Mouse (Mus musculus) small intestine, adult 2 months (tissue): Measurements from ENCODE around the gene Exoc3l2. TPM values are rescaled to one million over a fixed set of nuclear protein-coding genes. Genes with fewer than 3 reads are reported as not detected.

ENCODE experiments used
- H3K27ac ChIP-seq: fragments of 200-500 bp; 2 replicates; pipeline ENCODE4 v1.5.1; 2012; ENCODE audit warnings: low read depth, low read length, control low read depth, inconsistent platforms; ENCODE audit not compliant: insufficient read depth
- H3K27me3 ChIP-seq: fragments of 200-500 bp; 2 replicates; pipeline ENCODE4 v1.6.1; 2012; ENCODE audit warnings: mild to moderate bottlenecking, moderate library complexity, low read length, inconsistent platforms; ENCODE audit not compliant: control insufficient read depth, insufficient read depth
- H3K36me3 ChIP-seq: fragments of 200-500 bp; 2 replicates; pipeline ENCODE4 v1.6.1; 2012; ENCODE audit warnings: mild to moderate bottlenecking, low read length, control low read depth, inconsistent platforms; ENCODE audit not compliant: control insufficient read depth, insufficient read depth
- H3K4me1 ChIP-seq: fragments of 200-500 bp; 2 replicates; pipeline ENCODE4 v1.6.1; 2012; ENCODE audit warnings: low read length, inconsistent platforms, mixed read lengths; ENCODE audit not compliant: control insufficient read depth, insufficient read depth, insufficient read length
- H3K4me3 ChIP-seq: fragments of 200-500 bp; 2 replicates; pipeline ENCODE4 v1.5.1; 2012; ENCODE audit warnings: low read depth, mild to moderate bottlenecking, control low read depth, inconsistent platforms, low read length, moderate library complexity
- CTCF ChIP-seq: fragments of 200-500 bp; IDR thresholded peaks from 2 replicates; pipeline ENCODE4 v1.5.1; 2012; ENCODE audit warnings: low read depth, mild to moderate bottlenecking, control low read depth, inconsistent platforms, low read length, moderate library complexity, mixed read lengths; ENCODE audit not compliant: insufficient replicate concordance, insufficient read length; ENCODE audit errors: extremely low read depth
- POLR2A ChIP-seq: fragments of 200-500 bp; IDR thresholded peaks from 2 replicates; pipeline ENCODE4 v1.6.1; 2012; ENCODE audit warnings: low read depth, mild to moderate bottlenecking, control low read depth, inconsistent platforms, low read length, moderate library complexity
- WGBS: fragments of 180-500 bp; shearing (Covaris S2); methylation state at CpG from one replicate; pipeline ENCODE4 v1.1.7; 2018; 5-methylcytosine and 5-hydroxymethylcytosine counted together
- polyA plus RNA-seq: library from polyadenylated mRNA; depleted of rRNA; stranded (reverse); fragments of >200 nt; gene quantifications from 2 replicates; pipeline ENCODE4 v1.2.3, GENCODE M21; 2012; rRNA removed

The Exoc3l2 gene
- 6.5 and 12.0 TPM in 2 replicates for polyA plus RNA-seq

GRCm38 (mm10) chr7:19462884-19463381 is at the start of gene Exoc3l2:
Gene Exoc3l2 (plus strand): TSS chr7:19463331.
- H3K4me1 ChIP-seq, result peaks cover 5% of the 10 kb centered on the region
- no peak for TF ChIP-seq POLR2A
- no peaks in the 10 kb centered on the region for H3K36me3 ChIP-seq
- no peaks in the 10 kb centered on the region for H3K27me3 ChIP-seq
- H3K4me3 ChIP-seq, result peak within 1 kb of the TSS; percentile 54
- 62% methylated on average over 6 of the region's 6 CpGs for WGBS
- H3K27ac ChIP-seq, result peak within 1 kb of the TSS; percentile 40

GRCm38 (mm10) chr7:19413525-19413924 is 49.6 kb upstream of the Exoc3l2 start:
- Histone ChIP-seq H3K4me1 (no peaks in the 10 kb centered on the region), H3K27ac (no peak overlapping the region), H3K36me3 (no peaks in the 10 kb centered on the region), H3K4me3 (no peak overlapping the region), H3K27me3 (peaks cover 6% of the 10 kb centered on the region)
- TF ChIP-seq CTCF, result no peak
- no peak for TF ChIP-seq POLR2A
- 43% methylated on average over 3 of the region's 3 CpGs for WGBS

- peaks cover 8% of the 10 kb centered on the region for H3K27me3 ChIP-seq
- no peak for TF ChIP-seq CTCF
- no peak for TF ChIP-seq POLR2A
- H3K4me3 ChIP-seq, result no peak overlapping the region
- H3K27ac ChIP-seq, result no peak overlapping the region
- no peaks in the 10 kb centered on the region for H3K36me3 ChIP-seq
- 65% methylated on average over 15 of the region's 15 CpGs for WGBS
- H3K4me1 ChIP-seq, result peaks cover 8% of the 10 kb centered on the region
Measured at GRCm38 (mm10) chr7:19416590-19416989, 46.5 kb upstream of the Exoc3l2 start.

GRCm38 (mm10) chr7:19420121-19420520 is 43.0 kb upstream of the Exoc3l2 start:
- no peak overlapping the region for H3K27ac ChIP-seq
- no peaks in the 10 kb centered on the region; the same call in 1 of the 2 replicates for H3K36me3 ChIP-seq
- peaks cover 8% of the 10 kb centered on the region for H3K27me3 ChIP-seq
- WGBS, result 5% methylated on average over 28 of the region's 28 CpGs
- H3K4me3 ChIP-seq, result 0 out of 2 replicates have a peak overlapping the region, but pooled peaks have one; percentile 9
- peaks cover 9% of the 10 kb centered on the region for H3K4me1 ChIP-seq
- TF ChIP-seq CTCF (no peak), POLR2A (no peak)

- 8% methylated on average over 43 of the region's 43 CpGs for WGBS
- Histone ChIP-seq H3K27ac (no peak overlapping the region), H3K27me3 (peaks cover 8% of the 10 kb centered on the region), H3K4me1 (peaks cover 9% of the 10 kb centered on the region), H3K4me3 (peak overlapping the region; percentile 66), H3K36me3 (peaks cover 6% of the 10 kb centered on the region)
- TF ChIP-seq CTCF (no peak), POLR2A (no peak)
Measured at GRCm38 (mm10) chr7:19420821-19421636, 42.1 kb upstream of the Exoc3l2 start.

- Histone ChIP-seq H3K27ac (no peak overlapping the region), H3K36me3 (peaks cover 23% of the 10 kb centered on the region), H3K27me3 (0 out of 2 replicates have a peak, but pooled peaks cover 3% of the 10 kb centered on the region), H3K4me1 (peaks cover 9% of the 10 kb centered on the region), H3K4me3 (no peak overlapping the region)
- TF ChIP-seq CTCF, result no peak
- TF ChIP-seq POLR2A, result no peak
- WGBS, result 86% methylated on average over 3 of the region's 3 CpGs
Measured at GRCm38 (mm10) chr7:19423083-19423482, 40.0 kb upstream of the Exoc3l2 start.

- Histone ChIP-seq H3K36me3 (peaks cover 29% of the 10 kb centered on the region), H3K4me1 (peaks cover 9% of the 10 kb centered on the region), H3K4me3 (no peak overlapping the region), H3K27me3 (0 out of 2 replicates have a peak, but pooled peaks cover 3% of the 10 kb centered on the region), H3K27ac (no peak overlapping the region)
- 30% methylated on average over 4 of the region's 4 CpGs for WGBS
- TF ChIP-seq POLR2A (no peak), CTCF (no peak)
Measured at GRCm38 (mm10) chr7:19424051-19424450, 39.1 kb upstream of the Exoc3l2 start.
